Mouse (Mus musculus) kidney, embryonic 15.5 days (tissue): ENCODE measurements around the gene Rap1gap2. TPM values are rescaled to one million over a fixed set of nuclear protein-coding genes. Genes with fewer than 3 reads are reported as not detected.

ENCODE experiments used
- ATAC-seq: fragments of 200-750 bp; cut with Nextera tagmentation; replicated peaks from 2 replicates; pipeline ENCODE4 v1.8.0; 2017; ENCODE audit warnings: moderate TSS enrichment; ENCODE audit not compliant: low FRiP score
- H3K27ac ChIP-seq: fragments of 300-500 bp; sonication (generic); 2 replicates; pipeline ENCODE4 v1.5.1; 2015; ENCODE audit warnings: mild to moderate bottlenecking, inconsistent platforms
- H3K27me3 ChIP-seq: fragments of 300-500 bp; sonication (generic); 2 replicates; pipeline ENCODE4 v1.6.1; 2015; ENCODE audit warnings: inconsistent platforms
- H3K36me3 ChIP-seq: fragments of 300-500 bp; sonication (generic); 2 replicates; pipeline ENCODE4 v1.6.1; 2015; ENCODE audit warnings: inconsistent platforms
- H3K4me1 ChIP-seq: fragments of 300-500 bp; sonication (generic); 2 replicates; pipeline ENCODE4 v1.6.1; 2015; ENCODE audit warnings: inconsistent platforms
- H3K4me2 ChIP-seq: fragments of 300-500 bp; sonication (generic); 2 replicates; pipeline ENCODE4 v1.6.1; 2015; ENCODE audit warnings: moderate library complexity, mild to moderate bottlenecking, inconsistent platforms
- H3K4me3 ChIP-seq: fragments of 300-500 bp; sonication (generic); replicated peaks from 2 replicates; pipeline ENCODE4 v1.5.1; 2015; ENCODE audit warnings: mild to moderate bottlenecking, inconsistent platforms
- H3K9ac ChIP-seq: fragments of 300-500 bp; sonication (generic); 2 replicates; pipeline ENCODE4 v1.6.1; 2015; ENCODE audit warnings: mild to moderate bottlenecking, inconsistent platforms
- H3K9me3 ChIP-seq: fragments of 300-500 bp; sonication (generic); replicated peaks from 2 replicates; pipeline ENCODE4 v1.6.1; 2016; ENCODE audit warnings: inconsistent platforms
- WGBS: fragments of 180-500 bp; shearing (Covaris S2); methylation state at CpG from one replicate; pipeline ENCODE4 v1.1.7; 2015; ENCODE audit warnings: mixed read lengths; 5-methylcytosine and 5-hydroxymethylcytosine counted together
- polyA plus RNA-seq: library from polyadenylated mRNA; unstranded; fragments of >200 nt; fragmentation: Nextera tagmentation; extraction: Ambion mirVana; gene quantifications from 2 replicates; pipeline ENCODE4 v1.2.1, GENCODE M21; 2015

Gene Rap1gap2
- polyA plus RNA-seq, 1 experiment from 2014 or later, result 6.4 TPM

DNA sequence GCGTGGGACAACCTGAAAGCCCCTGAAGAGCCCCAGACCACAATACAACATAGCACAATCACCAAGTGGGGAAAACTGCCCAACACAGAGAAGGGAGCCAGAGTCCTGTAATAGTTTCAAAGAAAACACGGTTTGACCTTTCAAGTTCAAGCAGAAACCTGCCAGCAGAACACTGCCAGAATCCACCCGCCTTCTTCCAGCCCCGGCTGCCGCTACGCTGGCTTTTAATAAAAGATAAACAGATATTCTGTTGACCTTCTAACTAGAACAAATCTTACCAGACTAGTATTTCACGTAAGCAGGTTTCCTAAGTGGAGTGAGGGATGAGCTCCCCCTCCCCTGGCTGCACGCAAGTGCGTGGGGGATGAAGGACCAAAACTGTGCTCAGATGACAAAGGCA, 225.0 kb downstream of the Rap1gap2 start:
- Histone ChIP-seq H3K4me1 (0 out of 2 replicates have a peak, but pooled peaks cover 5% of the 10 kb centered on the region), H3K4me3 (no peak overlapping the region), H3K9ac (no peak overlapping the region), H3K9me3 (no peaks in the 10 kb centered on the region), H3K4me2 (no peak overlapping the region), H3K27me3 (no peaks in the 10 kb centered on the region), H3K27ac (peak overlapping the region; percentile 37; the same call in 1 of the 2 replicates), H3K36me3 (0 out of 2 replicates have a peak, but pooled peaks cover 8% of the 10 kb centered on the region)
- WGBS, result 48% methylated on average over 9 of the region's 9 CpGs
- no peak for ATAC-seq

DNA sequence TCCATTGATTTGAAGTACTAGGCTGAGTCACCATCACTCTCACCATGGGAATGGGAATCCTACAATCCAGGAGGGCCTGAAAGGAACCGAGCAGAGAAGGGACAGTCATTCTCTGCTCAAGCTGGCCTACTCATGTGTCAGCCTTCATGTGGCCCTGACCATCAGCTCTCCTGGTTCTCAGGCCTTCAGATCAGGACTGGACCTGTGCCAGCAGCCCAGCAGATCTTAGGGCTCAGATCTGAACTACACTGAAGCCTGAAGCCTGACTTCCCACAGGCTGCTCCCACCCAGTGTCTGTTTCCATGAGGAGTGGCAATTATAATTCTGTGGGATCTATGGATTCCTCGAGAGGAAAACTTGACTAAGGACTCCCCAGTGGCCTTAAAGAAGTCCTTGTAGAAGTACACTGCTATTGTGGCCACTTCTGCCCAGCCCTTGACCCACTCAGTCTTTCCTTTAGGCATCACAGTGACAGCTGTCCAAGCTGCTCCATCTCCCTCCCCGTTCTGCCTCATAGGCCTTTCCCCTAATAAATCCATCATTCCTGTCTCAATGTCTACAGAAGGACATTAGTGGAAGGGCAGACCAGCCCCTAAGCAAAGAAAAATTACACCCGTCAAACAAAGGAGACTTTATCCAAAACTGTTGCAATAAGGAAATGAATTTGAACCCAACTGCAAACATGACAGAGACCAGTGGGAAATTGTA, 231.4 kb downstream of the Rap1gap2 start:
- H3K27ac ChIP-seq, result no peak overlapping the region
- no peak for ATAC-seq
- H3K27me3 ChIP-seq, result no peaks in the 10 kb centered on the region

DNA sequence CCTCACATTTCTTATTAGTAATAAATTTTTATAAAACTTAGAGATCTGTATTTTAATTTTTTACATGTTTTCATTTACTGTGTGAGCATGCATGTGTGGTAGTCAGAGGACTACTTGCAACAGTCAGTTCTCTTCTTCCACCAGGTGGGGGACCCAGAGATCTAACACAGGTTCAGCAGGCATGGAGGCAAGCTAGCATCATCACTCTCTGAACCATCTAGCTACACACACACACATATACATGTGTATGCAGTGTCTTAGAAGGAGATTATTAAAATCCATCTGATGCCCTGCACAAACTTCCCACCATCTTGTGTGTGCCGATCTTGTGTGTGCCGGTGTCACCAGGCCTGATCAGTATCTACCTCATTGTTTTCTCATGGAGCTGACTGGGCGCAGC, 233.9 kb downstream of the Rap1gap2 start:
- Histone ChIP-seq H3K27me3 (no peaks in the 10 kb centered on the region), H3K4me3 (no peak overlapping the region), H3K27ac (no peak overlapping the region), H3K36me3 (no peaks in the 10 kb centered on the region), H3K4me2 (no peak overlapping the region), H3K4me1 (no peaks in the 10 kb centered on the region), H3K9ac (no peak overlapping the region), H3K9me3 (no peaks in the 10 kb centered on the region)
- ATAC-seq, result 0 out of 2 replicates have a peak, but pooled peaks have one; percentile 33
- WGBS, result 70% methylated on average over 3 of the region's 3 CpGs

More for the DNA sequence above, 231.4 kb downstream of the Rap1gap2 start:
- Histone ChIP-seq H3K4me3 (no peak overlapping the region), H3K4me2 (no peak overlapping the region), H3K9me3 (no peaks in the 10 kb centered on the region), H3K4me1 (no peaks in the 10 kb centered on the region), H3K36me3 (no peaks in the 10 kb centered on the region), H3K9ac (no peak overlapping the region)
- 51% methylated on average over 4 of the region's 4 CpGs for WGBS

DNA sequence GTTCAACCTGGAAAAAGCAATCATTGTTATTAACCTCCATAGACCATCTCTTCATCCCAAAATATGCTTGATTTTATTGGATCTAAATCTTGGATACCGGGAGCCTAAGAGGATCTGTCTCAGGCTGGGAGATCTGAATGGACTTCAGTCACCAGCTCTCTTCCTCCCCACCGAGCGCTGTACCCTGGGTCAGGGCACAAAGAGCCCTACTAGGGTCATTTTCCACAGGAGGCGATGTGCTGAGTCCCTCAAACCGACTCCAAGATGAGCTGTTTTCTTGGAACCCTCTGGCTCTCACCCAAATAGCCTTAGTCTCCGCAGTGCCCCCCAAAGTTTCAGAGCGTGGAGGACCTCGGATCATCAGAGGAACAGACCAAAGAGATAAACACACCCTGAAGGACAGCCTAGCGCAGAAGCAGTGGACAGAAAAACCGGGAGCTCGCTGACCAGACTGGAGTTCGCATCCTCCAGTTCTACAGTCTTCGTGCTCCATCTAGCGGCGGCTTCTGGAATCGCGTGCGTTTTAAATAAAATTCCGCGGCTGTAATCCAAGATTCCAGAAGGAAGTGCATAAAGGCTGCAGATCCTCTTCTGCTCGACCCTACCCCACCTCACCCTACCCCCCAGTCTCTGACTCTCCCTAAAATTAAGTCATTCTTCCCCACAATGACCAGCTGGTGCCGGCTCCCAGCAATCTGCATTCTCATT, 239.2 kb downstream of the Rap1gap2 start:
- Histone ChIP-seq H3K27me3 (peaks cover 11% of the 10 kb centered on the region), H3K27ac (no peak overlapping the region), H3K4me3 (no peak overlapping the region), H3K9me3 (no peaks in the 10 kb centered on the region), H3K9ac (no peak overlapping the region), H3K4me2 (no peak overlapping the region), H3K36me3 (no peaks in the 10 kb centered on the region), H3K4me1 (no peaks in the 10 kb centered on the region)
- 13% methylated on average over 22 of the region's 22 CpGs for WGBS
- 0 out of 2 replicates have a peak, but pooled peaks have one; percentile 49 for ATAC-seq

DNA sequence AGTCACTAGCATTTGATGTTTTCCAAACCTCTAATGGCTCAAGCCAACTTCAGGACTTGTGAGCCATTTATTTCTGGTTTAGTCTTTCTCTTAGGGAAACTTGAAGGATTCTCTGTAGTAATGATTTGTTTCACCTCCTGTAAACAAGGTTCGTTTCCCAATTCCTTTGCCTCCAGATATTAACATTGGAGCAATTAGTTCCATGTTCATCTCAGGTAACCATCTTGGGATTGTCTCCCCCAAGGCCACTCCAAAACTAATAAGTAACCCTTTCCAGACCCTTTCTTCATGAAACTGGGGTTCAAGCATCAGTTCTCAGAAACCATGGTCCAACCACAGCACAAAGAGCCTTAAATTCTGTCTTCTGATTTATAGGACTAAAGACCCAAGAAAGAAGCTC, 248.9 kb downstream of the Rap1gap2 start, which contains the start of gene Olfr412:
Gene Olfr412 (plus strand): TSS at position 301 of the 400 bp plus-strand sequence.
- Histone ChIP-seq H3K4me3 (no peak within 1 kb of the TSS), H3K36me3 (no peaks in the 10 kb centered on the region), H3K27ac (no peak within 1 kb of the TSS), H3K9ac (no peak within 1 kb of the TSS), H3K4me1 (no peaks in the 10 kb centered on the region), H3K9me3 (peaks cover 7% of the 10 kb centered on the region), H3K27me3 (no peaks in the 10 kb centered on the region), H3K4me2 (no peak within 1 kb of the TSS)
- WGBS, result 75% methylated on average over 1 of the region's 1 CpGs
- no peak for ATAC-seq

DNA sequence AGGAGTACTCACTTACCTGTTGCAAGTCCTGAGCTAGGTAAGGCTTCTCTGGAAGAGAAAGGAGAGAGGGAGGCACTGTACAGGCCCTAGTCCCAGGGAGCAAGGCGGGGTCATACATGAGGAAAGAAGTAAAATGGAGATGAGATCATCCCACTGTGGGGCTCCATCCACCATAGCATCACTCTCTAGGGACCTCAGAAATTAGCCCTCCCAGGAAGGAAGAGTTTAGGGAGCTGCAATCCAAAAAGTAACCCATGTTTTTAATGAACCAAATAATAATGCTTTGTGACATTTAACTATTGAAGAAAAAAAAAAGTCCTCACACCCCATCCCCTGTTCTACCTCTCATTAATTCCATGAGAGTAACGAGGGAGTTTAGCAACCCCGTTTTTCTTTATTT, 258.2 kb downstream of the Rap1gap2 start, which contains the start of gene Olfr411:
Gene Olfr411 (minus strand): TSS at position 101 of the 400 bp plus-strand sequence.
- ATAC-seq, result no peak
- no peak within 1 kb of the TSS for H3K4me3 ChIP-seq

DNA sequence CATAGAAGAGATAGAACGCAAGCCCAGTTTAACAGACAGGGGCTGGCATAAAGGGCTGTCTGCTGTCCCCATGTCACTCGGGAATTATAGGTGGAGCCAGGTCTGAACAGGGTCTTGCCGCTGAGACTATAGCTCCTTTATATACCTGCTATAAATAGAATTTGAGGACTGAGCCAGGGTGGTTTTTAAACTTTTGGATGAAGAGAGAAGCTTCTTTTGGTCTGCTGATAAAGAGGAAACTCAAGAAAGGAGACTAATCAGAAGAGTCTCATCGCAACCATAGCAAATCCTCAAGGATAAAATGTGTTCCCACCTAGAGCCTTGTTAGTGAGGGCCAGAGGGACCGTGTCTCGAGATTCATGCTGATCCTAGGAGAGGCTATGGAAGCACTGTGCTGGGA, 272.8 kb downstream of the Rap1gap2 start, which contains the start of gene Olfr410:
Gene Olfr410 (minus strand): TSS at position 101 of the 400 bp plus-strand sequence.
- H3K4me1 ChIP-seq, result no peaks in the 10 kb centered on the region
- no peaks in the 10 kb centered on the region for H3K9me3 ChIP-seq
- no peak within 1 kb of the TSS for H3K4me3 ChIP-seq
- 85% methylated on average over 6 of the region's 6 CpGs for WGBS
- H3K27me3 ChIP-seq, result no peaks in the 10 kb centered on the region
- H3K9ac ChIP-seq, result no peak within 1 kb of the TSS
- no peak within 1 kb of the TSS for H3K4me2 ChIP-seq
- H3K27ac ChIP-seq, result no peak within 1 kb of the TSS
- no peak for ATAC-seq
- no peaks in the 10 kb centered on the region for H3K36me3 ChIP-seq

More for the DNA sequence above, 258.2 kb downstream of the Rap1gap2 start, which contains the start of gene Olfr411:
- 79% methylated on average over 3 of the region's 3 CpGs for WGBS
- Histone ChIP-seq H3K4me1 (no peaks in the 10 kb centered on the region), H3K27ac (no peak within 1 kb of the TSS), H3K9ac (no peak within 1 kb of the TSS), H3K9me3 (0 out of 2 replicates have a peak, but pooled peaks cover 3% of the 10 kb centered on the region), H3K27me3 (no peaks in the 10 kb centered on the region), H3K4me2 (no peak within 1 kb of the TSS), H3K36me3 (no peaks in the 10 kb centered on the region)

Other genes with a start within 250 kb of the Rap1gap2 start
- not detected in 2 replicates for gene Olfr412, start 248.8 kb downstream of the Rap1gap2 start, polyA plus RNA-seq
- gene Ccdc92b, start 8.7 kb upstream of the Rap1gap2 start, polyA plus RNA-seq, result 0.19 and 0.38 TPM in 2 replicates
- gene Cluh, start 38.6 kb upstream of the Rap1gap2 start, polyA plus RNA-seq, result 33.8 and 39.4 TPM in 2 replicates
- gene Pafah1b1, start 113.8 kb upstream of the Rap1gap2 start, polyA plus RNA-seq, result 42.0 and 50.1 TPM in 2 replicates
- gene Mettl16, start 159.9 kb upstream of the Rap1gap2 start, polyA plus RNA-seq, result 54.8 and 55.4 TPM in 2 replicates
- 5.0 and 5.7 TPM in 2 replicates for gene Mnt, start 220.0 kb upstream of the Rap1gap2 start, polyA plus RNA-seq